ENCODE assay signal across 23 mouse cellular contexts in genomic region chr7:134193089-134193488, GRCm38 (mm10). TPM values are rescaled to one million over a fixed set of nuclear protein-coding genes. Genes with fewer than 3 reads are reported as not detected.
DNase-seq lines count a peak whose midpoint lies in the region; ATAC-seq and TF ChIP-seq lines count a peak whose summit lies in the region.
"Had no signal": no experiment of that assay in that cellular context is flagged by ENCODE, and none has a peak within 500 bp of the region (broad histone marks: within the 10 kb centered on the region; RNA-seq: fewer than 3 reads in every experiment).

No protein-coding gene starts in this region.

- no peaks in the 10 kb centered on the region for H3K27me3 ChIP-seq in kidney, adult 2 months (replicated peaks; ENCODE audit: control insufficient read depth, insufficient read depth, low read length)
- H3K27me3 ChIP-seq in midbrain, embryonic 10.5 days (ENCODE audit: low read depth, poor library complexity, severe bottlenecking), result no peaks in the 10 kb centered on the region
- H3K27me3 ChIP-seq in midbrain, embryonic 11.5 days (ENCODE audit: control insufficient read depth, insufficient read depth, low read length), result no peaks in the 10 kb centered on the region
- H3K27me3 ChIP-seq in forebrain, embryonic 16.5 days (replicated peaks; ENCODE audit: control insufficient read depth, insufficient read depth, low read length), result no peaks in the 10 kb centered on the region
- H3K27me3 ChIP-seq: heart, embryonic 15.5 days; liver, embryonic 12.5 days; lung, embryonic 15.5 days; Patski had no signal

- H3K27ac ChIP-seq in kidney, adult 2 months (ENCODE audit: insufficient read depth, low read depth, low read length), result no peak overlapping the region
- H3K27ac ChIP-seq in midbrain, embryonic 10.5 days (replicated peaks), result no peak overlapping the region
- H3K27ac ChIP-seq in midbrain, embryonic 11.5 days (ENCODE audit: low read depth, low read length), result no peak overlapping the region
- H3K27ac ChIP-seq in forebrain, embryonic 16.5 days (ENCODE audit: low read length), result no peak overlapping the region
- H3K27ac ChIP-seq: forebrain, embryonic 10.5 days; heart, adult 2 months; heart, embryonic 15.5 days; left cerebral cortex, adult 2 months; limb, embryonic 10.5 days; liver, embryonic 12.5 days; lung, embryonic 15.5 days had no signal

- H3K4me3 ChIP-seq in kidney, adult 2 months (ENCODE audit: insufficient read depth, low read depth, low read length), result no peak overlapping the region
- H3K4me3 ChIP-seq in midbrain, embryonic 10.5 days, result no peak overlapping the region
- no peak overlapping the region for H3K4me3 ChIP-seq in midbrain, embryonic 11.5 days (ENCODE audit: low read depth, low read length)
- no peak overlapping the region for H3K4me3 ChIP-seq in forebrain, embryonic 16.5 days (replicated peaks; ENCODE audit: low read length)
- H3K4me3 ChIP-seq: forebrain, embryonic 10.5 days; heart, adult 2 months; heart, embryonic 15.5 days; left cerebral cortex, adult 2 months; limb, embryonic 10.5 days; liver, embryonic 12.5 days; lung, embryonic 15.5 days had no signal

- 0 out of 2 replicates have a peak, but pooled peaks cover 7% of the 10 kb centered on the region for H3K4me1 ChIP-seq in kidney, adult 2 months (ENCODE audit: control insufficient read depth, insufficient read depth, low read length)
- H3K4me1 ChIP-seq in midbrain, embryonic 10.5 days, result peaks cover 18% of the 10 kb centered on the region
- no peaks in the 10 kb centered on the region for H3K4me1 ChIP-seq in midbrain, embryonic 11.5 days (ENCODE audit: control insufficient read depth, insufficient read depth, low read length)
- peaks cover 18% of the 10 kb centered on the region for H3K4me1 ChIP-seq in forebrain, embryonic 16.5 days (replicated peaks; ENCODE audit: control insufficient read depth, insufficient read depth, low read length)
- H3K4me1 ChIP-seq: forebrain, embryonic 10.5 days; limb, embryonic 10.5 days; liver, embryonic 12.5 days had no signal

- no peak for ATAC-seq in midbrain, embryonic 11.5 days (ENCODE audit: low FRiP score)
- no peak for ATAC-seq in forebrain, embryonic 16.5 days
- no peak for ATAC-seq in monocyte, adult 5-6 weeks (replicated peaks; ENCODE audit: insufficient number of reproducible peaks, low FRiP score, low TSS enrichment, poor library complexity, severe bottlenecking)
- ATAC-seq: activated CD4-positive, CD25-positive, alpha-beta regulatory T cell, adult 4 months; liver, embryonic 12.5 days; Patski had no signal

- TF ChIP-seq POLR2A in kidney, adult 2 months (IDR thresholded peaks at IDR 0.05; ENCODE audit: low read depth, low read length), result no peak

- no peak overlapping the region for H3K9ac ChIP-seq in midbrain, embryonic 11.5 days (ENCODE audit: low read length)
- no peak overlapping the region for H3K9ac ChIP-seq in forebrain, embryonic 16.5 days (replicated peaks; ENCODE audit: low read depth, low read length)
- H3K9ac ChIP-seq: heart, embryonic 15.5 days; liver, embryonic 12.5 days; lung, embryonic 15.5 days had no signal

- TF ChIP-seq CTCF in kidney, adult 2 months (conservative IDR thresholded peaks at IDR 0.05; ENCODE audit: insufficient read depth, insufficient read length, low read depth, low read length), result no peak

- no peaks in the 10 kb centered on the region for H3K36me3 ChIP-seq in kidney, adult 2 months (ENCODE audit: control insufficient read depth, insufficient read depth, low read length)
- H3K36me3 ChIP-seq in midbrain, embryonic 10.5 days, result no peaks in the 10 kb centered on the region
- no peaks in the 10 kb centered on the region for H3K36me3 ChIP-seq in midbrain, embryonic 11.5 days (ENCODE audit: control insufficient read depth, insufficient read depth, low read length)
- H3K36me3 ChIP-seq in forebrain, embryonic 16.5 days (ENCODE audit: control insufficient read depth, insufficient read depth), result no peaks in the 10 kb centered on the region
- H3K36me3 ChIP-seq: forebrain, embryonic 10.5 days; heart, embryonic 15.5 days; limb, embryonic 10.5 days; liver, embryonic 12.5 days; lung, embryonic 15.5 days had no signal

- H3K4me2 ChIP-seq in midbrain, embryonic 11.5 days, result no peak overlapping the region
- no peak overlapping the region for H3K4me2 ChIP-seq in forebrain, embryonic 16.5 days (ENCODE audit: low read length)
- H3K4me2 ChIP-seq: heart, embryonic 15.5 days; liver, embryonic 12.5 days; lung, embryonic 15.5 days had no signal

- peak; percentile 35 for DNase-seq in adrenal gland, adult 2 months
- no peak for DNase-seq in adrenal gland, postnatal 25 days
- DNase-seq in kidney, adult 2 months, result peak; percentile 30
- DNase-seq in kidney, postnatal 4 days, result no peak
- DNase-seq in midbrain, embryonic 10.5 days (ENCODE audit: low spot score), result peak; percentile 17
- no peak for DNase-seq in midbrain, embryonic 11.5 days (ENCODE audit: low spot score, missing footprints)
- DNase-seq: cerebellum, adult 11 months; cerebellum, postnatal 10 days; gastrocnemius, postnatal 10 days; heart, postnatal 4 days; kidney, adult 18-20 months; right cerebral cortex, adult 18-20 months had no signal

- H3K9me3 ChIP-seq in midbrain, embryonic 10.5 days (replicated peaks), result no peaks in the 10 kb centered on the region
- H3K9me3 ChIP-seq in midbrain, embryonic 11.5 days (ENCODE audit: control insufficient read depth, low read length), result no peaks in the 10 kb centered on the region
- H3K9me3 ChIP-seq in forebrain, embryonic 16.5 days (ENCODE audit: control insufficient read depth, low read length), result no peaks in the 10 kb centered on the region
- H3K9me3 ChIP-seq: forebrain, embryonic 10.5 days; heart, embryonic 15.5 days; limb, embryonic 10.5 days; liver, embryonic 12.5 days; lung, embryonic 15.5 days had no signal

- WGBS in kidney, adult 2 months, result 72% methylated on average over 3 of the region's 3 CpGs
- WGBS in midbrain, embryonic 10.5 days, result 28% methylated on average over 3 of the region's 3 CpGs
- WGBS in midbrain, embryonic 11.5 days, result 32% methylated on average over 3 of the region's 3 CpGs
- 53% methylated on average over 3 of the region's 3 CpGs for WGBS in forebrain, embryonic 16.5 days

RNA-seq across cellular contexts. Expression of gene Adam12, which starts 38.9 kb away (rescaled TPM):
- total RNA-seq in adrenal gland, adult 2 months (2021), result 10 to 100 TPM in 1 of 2 experiments, 1 to 10 TPM in 1; 6.2 to 21.7 TPM
- polyA plus RNA-seq in adrenal gland, adult 2 months (2012; rRNA removed), result 2.3 and 4.7 TPM in 2 replicates
- 10.2 and 10.5 TPM in 2 replicates for total RNA-seq in adrenal gland, postnatal 25 days (2021)
- 4.1 and 4.4 TPM in 2 replicates for polyA plus RNA-seq in kidney, adult 2 months (2012; rRNA removed)
- 0.86 TPM in 2 replicates for polyA plus RNA-seq in midbrain, embryonic 10.5 days (2016; fragmentation: Nextera tagmentation; extraction: Ambion mirVana)
- 1.3 and 1.5 TPM in 2 replicates for polyA plus RNA-seq in midbrain, embryonic 11.5 days (2014; fragmentation: Nextera tagmentation; extraction: Ambion mirVana)
- 2.2 and 3.2 TPM in 2 replicates for polyA plus RNA-seq in forebrain, embryonic 16.5 days (2015; fragmentation: Nextera tagmentation; extraction: Ambion mirVana)
- total RNA-seq in monocyte, adult 5-6 weeks (2017), result not detected in 3 replicates

Comparison
In these comparisons a context has a peak if more than half of its experiments do, and no peak if none do; other contexts are left out.
1. DNase-seq: peak in adrenal gland, adult 2 months (single experiment), kidney, adult 2 months (single experiment) and midbrain, embryonic 10.5 days (single experiment); none in adrenal gland, postnatal 25 days (single experiment), kidney, postnatal 4 days (0 of 2) and midbrain, embryonic 11.5 days (single experiment).